Mouse (Mus musculus) central nervous system, embryonic 14 days (tissue): Measurements from ENCODE around the gene Ncbp3. TPM values are rescaled to one million over a fixed set of nuclear protein-coding genes. Genes with fewer than 3 reads are reported as not detected.

Experiments used
- polyA plus RNA-seq: library from polyadenylated mRNA; depleted of rRNA; stranded (reverse); fragments of >200 nt; gene quantifications from 2 replicates; pipeline ENCODE4 v1.2.3, GENCODE M21; 2012; rRNA removed

The Ncbp3 gene
- 7.7 and 7.8 TPM in 2 replicates for polyA plus RNA-seq

GRCm38 (mm10) chr11:73047542-73047996, at the start of gene Ncbp3:
Ncbp3 (plus strand) TSS chr11:73047783.

GRCm38 (mm10) chr11:72998771-72999170, 48.8 kb upstream of the Ncbp3 start, which contains the start of gene P2rx1:
P2rx1 (plus strand) TSS chr11:72999103.

GRCm38 (mm10) chr11:73018471-73019146, 29.0 kb upstream of the Ncbp3 start, which contains the start of gene Camkk1:
Camkk1 (plus strand) TSS chr11:73019008.

GRCm38 (mm10) chr11:73090283-73090682, 42.7 kb downstream of the Ncbp3 start, which contains the start of gene Itgae:
Itgae (plus strand) TSS chr11:73090583.

GRCm38 (mm10) chr11:73137591-73138501, 90.3 kb downstream of the Ncbp3 start, which contains the start of gene Haspin:
Haspin (minus strand) TSS chr11:73138294.

Other genes with a start within 250 kb of the Ncbp3 start
- gene Atp2a3, start 86.6 kb upstream of the Ncbp3 start, polyA plus RNA-seq, result 1.2 and 1.8 TPM in 2 replicates
- gene P2rx1, start 48.7 kb upstream of the Ncbp3 start, polyA plus RNA-seq, result 0.36 and 0.37 TPM in 2 replicates
- 18.1 and 18.8 TPM in 2 replicates for gene Camkk1, start 28.8 kb upstream of the Ncbp3 start, polyA plus RNA-seq
- 0.09 and 0.15 TPM in 2 replicates for gene Itgae, start 42.8 kb downstream of the Ncbp3 start, polyA plus RNA-seq
- gene Haspin, start 90.5 kb downstream of the Ncbp3 start, polyA plus RNA-seq, result 2.8 and 3.5 TPM in 2 replicates
- 0.66 and 0.79 TPM in 2 replicates for gene P2rx5, start 112.6 kb downstream of the Ncbp3 start, polyA plus RNA-seq
- gene Emc6, start 129.3 kb downstream of the Ncbp3 start, polyA plus RNA-seq, result 74.7 and 81.5 TPM in 2 replicates
- gene Tax1bp3, start 129.3 kb downstream of the Ncbp3 start, polyA plus RNA-seq, result 87.3 and 87.6 TPM in 2 replicates
- gene Ctns, start 151.3 kb downstream of the Ncbp3 start, polyA plus RNA-seq, result 22.7 and 24.8 TPM in 2 replicates
- gene Shpk, start 151.7 kb downstream of the Ncbp3 start, polyA plus RNA-seq, result 1.7 and 2.3 TPM in 2 replicates
- 0.58 and 1.4 TPM in 2 replicates for gene Trpv1, start 186.5 kb downstream of the Ncbp3 start, polyA plus RNA-seq
- gene Trpv3, start 219.6 kb downstream of the Ncbp3 start, polyA plus RNA-seq, result 0.14 and 0.25 TPM in 2 replicates